Mouse (Mus musculus) limb, embryonic 12.5 days (tissue): ENCODE results near the gene Dhcr24. TPM values are rescaled to one million over a fixed set of nuclear protein-coding genes. Genes with fewer than 3 reads are reported as not detected.
A peak's percentile ranks its signal among the peaks of the same experiment; 100 is the strongest.

Source experiments
- ATAC-seq: fragments of 200-750 bp; cut with Nextera tagmentation; 2 replicates; pipeline ENCODE4 v1.8.0; 2017; ENCODE audit warnings: low read depth, moderate TSS enrichment; ENCODE audit not compliant: insufficient number of reproducible peaks, insufficient read depth, low FRiP score, low TSS enrichment
- H3K27ac ChIP-seq: fragments of 300-500 bp; sonication (generic); 2 replicates; pipeline ENCODE4 v1.5.1; 2016; ENCODE audit warnings: mild to moderate bottlenecking, moderate library complexity
- H3K27me3 ChIP-seq: fragments of 300-500 bp; sonication (generic); 2 replicates; pipeline ENCODE4 v1.6.1; 2016; ENCODE audit warnings: mild to moderate bottlenecking, moderate library complexity
- H3K36me3 ChIP-seq: fragments of 300-500 bp; sonication (generic); 2 replicates; pipeline ENCODE4 v1.6.1; 2016; ENCODE audit warnings: mild to moderate bottlenecking, moderate library complexity
- H3K4me1 ChIP-seq: fragments of 300-500 bp; sonication (generic); replicated peaks from 2 replicates; pipeline ENCODE4 v1.6.1; 2016
- H3K4me2 ChIP-seq: fragments of 300-500 bp; sonication (generic); 2 replicates; pipeline ENCODE4 v1.6.1; 2016; ENCODE audit warnings: mild to moderate bottlenecking, moderate library complexity
- H3K4me3 ChIP-seq: fragments of 300-500 bp; sonication (generic); replicated peaks from 2 replicates; pipeline ENCODE4 v1.5.1; 2016; ENCODE audit warnings: mild to moderate bottlenecking
- H3K9ac ChIP-seq: fragments of 300-500 bp; sonication (generic); replicated peaks from 2 replicates; pipeline ENCODE4 v1.6.1; 2016; ENCODE audit warnings: mild to moderate bottlenecking, moderate library complexity
- H3K9me3 ChIP-seq: fragments of 300-500 bp; sonication (generic); 2 replicates; pipeline ENCODE4 v1.6.1; 2016; ENCODE audit warnings: mild to moderate bottlenecking, moderate library complexity
- WGBS: fragments of 180-500 bp; shearing (Covaris S2); methylation state at CpG from one replicate; pipeline ENCODE4 v1.1.7; 2016; 5-methylcytosine and 5-hydroxymethylcytosine counted together
- polyA plus RNA-seq: library from polyadenylated mRNA; unstranded; fragments of >200 nt; fragmentation: Nextera tagmentation; extraction: Ambion mirVana; gene quantifications from 2 replicates; pipeline ENCODE4 v1.2.1, GENCODE M21; 2016

Gene Dhcr24
- polyA plus RNA-seq, 1 experiment from 2014 or later: 6.6 TPM

DNA sequence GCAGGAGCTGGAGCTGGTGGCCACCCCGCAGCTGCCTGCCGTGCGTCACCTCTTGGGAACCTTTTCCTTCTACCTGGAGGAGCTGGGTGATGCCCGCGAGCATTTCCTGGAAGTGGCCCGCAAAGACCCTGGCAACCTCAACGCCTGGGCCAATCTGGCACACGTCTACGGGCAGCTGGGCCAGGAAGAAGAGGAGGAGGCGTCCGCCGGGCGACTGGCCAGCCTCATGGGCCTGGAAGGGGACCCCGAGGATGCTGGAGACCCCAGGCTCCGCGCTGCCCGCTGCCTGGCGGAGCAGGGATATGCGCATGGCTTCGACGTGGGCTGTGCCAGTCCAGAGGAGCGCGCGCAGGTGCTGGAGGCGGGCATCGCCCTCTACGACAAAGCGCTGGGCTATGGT, 61.9 kb downstream of the Dhcr24 start:
- H3K27me3 ChIP-seq: peaks cover 71% of the 10 kb centered on the region
- 0 out of 2 replicates have a peak overlapping the region, but pooled peaks have one; percentile 6 for H3K4me3 ChIP-seq

DNA sequence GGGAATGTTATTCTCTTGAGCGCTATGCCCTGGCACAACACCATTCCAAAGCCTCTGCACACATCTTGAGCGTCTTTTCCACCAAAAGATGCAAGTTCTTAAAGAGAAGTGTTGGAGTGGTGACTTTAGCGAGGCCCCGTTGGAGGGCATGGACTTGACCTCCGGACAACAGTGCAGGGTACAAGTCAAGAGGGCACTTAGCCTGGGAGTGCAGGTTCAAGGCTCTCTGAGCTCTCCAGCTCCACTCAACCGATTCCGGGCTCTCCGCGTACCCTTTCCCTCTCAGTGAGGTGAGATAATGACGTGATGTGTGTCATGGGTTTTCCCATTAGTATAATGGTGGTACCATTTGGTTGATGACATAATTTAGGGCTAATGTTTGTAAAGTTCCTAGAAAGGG, 63.4 kb downstream of the Dhcr24 start:
- no peaks in the 10 kb centered on the region for H3K36me3 ChIP-seq
- H3K4me2 ChIP-seq: no peak overlapping the region
- 91% methylated on average over 10 of the region's 10 CpGs for WGBS
- no peaks in the 10 kb centered on the region for H3K9me3 ChIP-seq
- peaks cover 62% of the 10 kb centered on the region for H3K27me3 ChIP-seq
- no peak for ATAC-seq
- no peak overlapping the region for H3K9ac ChIP-seq
- no peak overlapping the region for H3K27ac ChIP-seq
- H3K4me3 ChIP-seq: no peak overlapping the region
- peaks cover 19% of the 10 kb centered on the region for H3K4me1 ChIP-seq

More for the DNA sequence above, 61.9 kb downstream of the Dhcr24 start:
- H3K9ac ChIP-seq: no peak overlapping the region
- no peak overlapping the region for H3K27ac ChIP-seq
- H3K4me2 ChIP-seq: peak overlapping the region; percentile 36; the same call in 1 of the 2 replicates
- H3K9me3 ChIP-seq: no peaks in the 10 kb centered on the region
- 23% methylated on average over 28 of the region's 28 CpGs for WGBS
- peaks cover 19% of the 10 kb centered on the region for H3K4me1 ChIP-seq
- no peaks in the 10 kb centered on the region for H3K36me3 ChIP-seq
- ATAC-seq: no peak

DNA sequence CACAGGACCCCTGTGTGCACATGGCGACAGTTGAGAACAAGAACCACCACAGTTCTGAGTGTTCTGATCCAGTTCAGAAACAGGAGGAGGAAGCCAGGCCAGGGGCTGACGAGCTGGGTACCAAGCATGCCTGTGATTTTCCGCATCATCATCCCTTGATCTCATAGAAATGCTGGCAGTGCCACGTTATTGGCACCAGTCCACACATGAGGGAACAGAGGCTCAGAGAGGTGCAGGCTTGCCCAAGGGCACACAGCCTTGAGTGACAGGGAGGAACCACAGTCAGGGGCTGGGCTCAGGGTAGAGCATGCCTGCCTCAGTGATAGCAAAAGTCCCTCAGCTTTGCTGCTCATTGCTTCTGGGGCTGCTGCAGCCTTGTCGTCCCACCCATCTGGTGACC, 67.0 kb downstream of the Dhcr24 start:
- no peak overlapping the region for H3K27ac ChIP-seq
- no peak overlapping the region for H3K4me2 ChIP-seq
- H3K4me3 ChIP-seq: no peak overlapping the region
- 78% methylated on average over 5 of the region's 5 CpGs for WGBS
- no peaks in the 10 kb centered on the region for H3K9me3 ChIP-seq
- H3K9ac ChIP-seq: no peak overlapping the region
- no peaks in the 10 kb centered on the region for H3K36me3 ChIP-seq
- H3K4me1 ChIP-seq: peaks cover 26% of the 10 kb centered on the region
- peaks cover 40% of the 10 kb centered on the region for H3K27me3 ChIP-seq
- ATAC-seq: no peak

- H3K9ac ChIP-seq: no peak overlapping the region
- H3K9me3 ChIP-seq: no peaks in the 10 kb centered on the region
- 45% methylated on average over 9 of the region's 9 CpGs for WGBS
- no peak for ATAC-seq
- H3K36me3 ChIP-seq: no peaks in the 10 kb centered on the region
- no peak overlapping the region for H3K4me2 ChIP-seq
- H3K4me1 ChIP-seq: peaks cover 36% of the 10 kb centered on the region
- no peak overlapping the region for H3K4me3 ChIP-seq
- H3K27ac ChIP-seq: no peak overlapping the region
- peaks cover 30% of the 10 kb centered on the region for H3K27me3 ChIP-seq
These were observed 68.0 kb downstream of the Dhcr24 start for GRCm38 (mm10) chr4:106628650-106629360.

GRCm38 (mm10) chr4:106629374-106629773, 68.5 kb downstream of the Dhcr24 start:
- H3K36me3 ChIP-seq: no peaks in the 10 kb centered on the region
- 54% methylated on average over 5 of the region's 5 CpGs for WGBS
- H3K4me3 ChIP-seq: no peak overlapping the region
- no peak overlapping the region for H3K4me2 ChIP-seq
- H3K9me3 ChIP-seq: no peaks in the 10 kb centered on the region
- no peak overlapping the region for H3K9ac ChIP-seq
- no peak overlapping the region for H3K27ac ChIP-seq
- ATAC-seq: no peak
- H3K4me1 ChIP-seq: peaks cover 39% of the 10 kb centered on the region
- peaks cover 24% of the 10 kb centered on the region for H3K27me3 ChIP-seq

- Histone ChIP-seq H3K27me3 (peaks cover 16% of the 10 kb centered on the region), H3K9me3 (no peaks in the 10 kb centered on the region), H3K27ac (peak overlapping the region; percentile 56; the same call in 1 of the 2 replicates), H3K4me1 (peaks cover 39% of the 10 kb centered on the region), H3K9ac (0 out of 2 replicates have a peak overlapping the region, but pooled peaks have one; percentile 34), H3K4me3 (no peak overlapping the region), H3K4me2 (peak overlapping the region; percentile 33), H3K36me3 (no peaks in the 10 kb centered on the region)
- ATAC-seq: peak; percentile 59
- 17% methylated on average over 14 of the region's 14 CpGs for WGBS
These were observed 69.7 kb downstream of the Dhcr24 start for GRCm38 (mm10) chr4:106630333-106631220.

- no peaks in the 10 kb centered on the region for H3K9me3 ChIP-seq
- 86% methylated on average over 1 of the region's 3 CpGs for WGBS
These were observed 71.5 kb downstream of the Dhcr24 start for GRCm38 (mm10) chr4:106632313-106632712.

GRCm38 (mm10) chr4:106633281-106634085, 72.6 kb downstream of the Dhcr24 start:
- 25% methylated on average over 8 of the region's 8 CpGs for WGBS
- peaks cover 25% of the 10 kb centered on the region for H3K4me1 ChIP-seq
- H3K27ac ChIP-seq: peak overlapping the region; percentile 56
- H3K27me3 ChIP-seq: peaks cover 6% of the 10 kb centered on the region
- H3K9ac ChIP-seq: no peak overlapping the region
- no peak for ATAC-seq
- H3K4me2 ChIP-seq: no peak overlapping the region
- no peaks in the 10 kb centered on the region for H3K9me3 ChIP-seq
- no peak overlapping the region for H3K4me3 ChIP-seq
- no peaks in the 10 kb centered on the region for H3K36me3 ChIP-seq

More at GRCm38 (mm10) chr4:106632313-106632712, 71.5 kb downstream of the Dhcr24 start:
- H3K4me2 ChIP-seq: no peak overlapping the region
- H3K4me3 ChIP-seq: no peak overlapping the region
- peaks cover 10% of the 10 kb centered on the region for H3K27me3 ChIP-seq
- H3K36me3 ChIP-seq: no peaks in the 10 kb centered on the region
- peaks cover 25% of the 10 kb centered on the region for H3K4me1 ChIP-seq
- ATAC-seq: no peak
- H3K9ac ChIP-seq: no peak overlapping the region
- no peak overlapping the region for H3K27ac ChIP-seq

DNA sequence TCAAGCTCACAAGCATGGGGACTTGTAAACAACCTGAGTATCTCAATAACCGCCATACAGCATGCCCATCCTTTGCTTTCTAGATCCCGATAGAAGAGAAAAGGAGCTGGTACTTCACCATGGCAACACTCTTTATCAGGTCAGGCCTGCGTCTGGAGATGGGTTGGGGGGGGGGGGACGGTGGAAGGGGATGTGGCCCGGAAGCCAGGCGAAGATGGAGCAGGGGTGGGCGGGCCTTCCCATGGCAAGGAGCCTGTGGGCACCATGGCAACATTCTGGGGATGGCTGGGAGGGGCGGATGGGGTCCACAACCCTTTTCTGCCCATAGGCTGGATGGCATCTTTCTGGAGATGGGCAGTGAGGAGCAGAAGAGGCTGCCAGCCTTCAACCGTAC, 73.2 kb downstream of the Dhcr24 start:
- no peak for ATAC-seq
- Histone ChIP-seq H3K27ac (peak overlapping the region; percentile 56), H3K36me3 (no peaks in the 10 kb centered on the region), H3K27me3 (peaks cover 6% of the 10 kb centered on the region), H3K4me1 (peaks cover 25% of the 10 kb centered on the region), H3K9ac (no peak overlapping the region), H3K9me3 (no peaks in the 10 kb centered on the region; the same call in 1 of the 2 replicates), H3K4me2 (no peak overlapping the region), H3K4me3 (no peak overlapping the region)
- WGBS: 47% methylated on average over 9 of the region's 9 CpGs
